Mouse (Mus musculus) right cerebral cortex, postnatal 25 days (tissue): ENCODE data around the gene Ttll8.

Experiments used
- DNase-seq: peaks from one replicate; pipeline ENCODE4 v3.0.0; 2022

Gene Ttll8

DNA sequence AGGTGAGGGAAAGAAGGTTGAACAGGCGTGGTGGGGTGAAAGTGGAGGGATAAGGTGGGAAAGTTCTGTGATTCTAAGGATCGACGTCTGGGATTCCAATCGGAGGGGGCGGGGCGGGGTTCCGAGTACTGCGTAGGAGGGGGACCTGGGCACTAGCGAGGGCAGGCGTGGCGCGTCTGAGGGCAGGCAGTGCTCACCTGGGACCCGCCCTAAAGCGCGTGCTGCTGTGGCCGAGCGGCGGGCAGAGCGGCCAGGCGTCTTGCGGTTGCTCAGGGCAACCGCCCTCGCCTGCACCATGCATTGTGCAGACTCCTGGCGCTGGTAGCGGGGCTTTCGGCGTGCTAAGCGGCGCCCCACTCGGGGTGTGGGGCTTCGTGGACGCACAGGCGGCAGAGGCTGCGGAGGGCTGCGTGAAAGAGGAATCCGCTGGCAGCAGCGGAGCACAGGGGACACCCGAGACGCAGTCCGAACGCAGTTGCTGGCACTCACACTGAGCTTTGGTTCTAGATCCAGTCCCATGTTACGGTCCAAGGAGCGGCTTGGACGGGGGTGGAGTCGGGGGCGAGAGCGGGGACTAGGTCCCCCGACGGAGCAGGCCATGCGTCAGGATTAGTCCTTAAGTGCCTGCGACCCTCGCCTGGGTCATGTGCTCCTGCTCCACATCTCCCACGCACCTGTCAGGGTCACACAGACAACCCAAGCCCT, at the start of gene Ttll8:
Gene Ttll8 (minus strand): TSS at position 51 of the 705 bp plus-strand sequence.
- DNase-seq: peak; percentile 28

DNA sequence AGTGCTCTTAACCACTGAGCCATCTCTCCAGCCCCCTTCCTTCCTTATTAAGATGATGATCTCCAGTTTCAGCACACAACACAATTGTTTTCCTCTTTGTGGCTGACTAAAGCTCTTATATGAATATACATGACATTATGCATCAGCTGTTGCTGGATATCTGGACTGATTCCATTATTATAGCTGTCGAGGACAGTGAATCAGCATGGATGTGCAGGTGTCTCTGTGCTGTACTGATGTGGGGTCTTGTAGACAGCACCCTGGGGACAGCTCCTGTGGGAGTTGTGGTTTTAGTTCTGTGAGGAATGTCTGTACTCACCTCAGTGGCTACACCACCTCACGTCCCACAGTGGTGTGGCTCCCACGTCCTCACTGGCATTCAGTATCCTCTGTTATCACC, 47.0 kb upstream of the Ttll8 start:
- DNase-seq: no peak

DNA sequence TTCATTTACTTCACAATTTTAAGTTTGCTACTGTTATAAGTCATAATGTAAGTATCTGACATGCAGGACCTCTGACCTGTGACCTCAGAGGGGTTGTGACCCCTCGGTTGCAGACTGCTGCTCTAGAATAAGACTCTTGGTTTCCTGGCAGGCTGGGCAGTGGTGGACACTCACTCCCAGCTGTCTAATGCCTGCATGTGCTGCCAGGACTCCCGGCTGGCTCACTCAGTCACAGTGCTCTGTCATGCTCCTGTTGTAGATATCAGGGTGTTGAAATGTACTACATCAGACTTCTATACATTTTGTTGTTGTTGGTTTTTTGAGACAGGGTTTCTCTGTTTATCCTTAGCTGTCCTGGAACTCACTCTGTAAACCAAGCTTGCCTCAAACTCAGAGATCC, 46.1 kb upstream of the Ttll8 start:
- DNase-seq: no peak

DNA sequence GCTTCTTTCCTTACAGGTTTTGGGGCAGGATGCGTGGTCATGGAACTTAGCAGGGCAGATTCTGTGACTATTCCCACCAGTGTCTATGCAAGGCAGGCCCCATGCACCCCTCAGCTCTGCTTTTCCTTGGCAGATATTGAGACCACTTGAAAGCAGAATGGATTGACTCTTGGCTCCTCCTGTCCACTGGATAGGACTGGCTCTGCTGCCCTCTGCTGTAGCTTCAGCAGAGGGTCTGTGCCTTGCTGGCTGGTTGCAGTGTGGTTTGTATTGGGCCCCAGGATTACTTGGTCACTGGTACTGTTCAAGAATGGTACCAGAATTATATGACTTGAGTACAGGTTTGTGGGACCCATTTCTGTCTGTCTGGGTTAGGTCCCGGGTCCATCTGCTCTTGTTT, 44.9 kb upstream of the Ttll8 start:
- no peak for DNase-seq

DNA sequence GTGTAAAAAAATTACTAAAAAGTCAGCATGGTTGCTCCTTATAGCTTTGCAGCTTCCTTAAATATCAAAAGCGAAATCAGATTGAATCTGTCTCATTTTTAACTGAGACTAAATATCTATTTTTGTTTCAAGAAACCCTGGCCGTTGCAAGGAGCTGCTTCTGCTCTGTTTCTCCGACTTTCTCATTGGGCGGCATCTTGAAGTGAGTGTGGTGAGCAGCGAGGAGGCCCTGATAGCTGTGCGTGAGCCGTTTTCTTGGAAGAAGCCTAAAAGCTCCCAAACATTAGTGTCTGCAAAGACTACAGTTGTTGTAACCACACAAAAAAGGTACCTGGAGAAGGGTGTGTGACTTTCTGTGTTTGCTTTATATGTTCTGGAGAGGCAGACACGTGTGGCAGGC, 44.4 kb upstream of the Ttll8 start:
- no peak for DNase-seq

DNA sequence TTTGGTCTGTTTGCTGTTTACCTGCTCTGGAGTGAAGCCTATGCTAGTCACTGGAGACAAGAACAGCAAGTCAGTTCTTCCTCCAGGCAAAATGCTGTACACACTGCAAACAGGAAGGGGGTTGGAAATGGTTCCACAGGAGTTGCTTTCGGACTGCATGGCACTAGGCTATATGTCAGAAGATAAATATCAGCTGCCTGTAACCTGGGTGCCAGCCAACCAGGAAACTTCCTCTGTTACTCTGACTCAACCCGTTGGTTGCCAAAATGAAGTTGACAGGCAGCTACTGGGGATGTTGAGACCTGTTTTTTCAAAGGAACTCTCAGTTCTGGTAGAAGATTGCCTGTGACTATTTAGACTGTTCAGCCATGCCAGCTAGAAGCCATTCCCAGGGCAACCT, 35.0 kb upstream of the Ttll8 start:
- no peak for DNase-seq

DNA sequence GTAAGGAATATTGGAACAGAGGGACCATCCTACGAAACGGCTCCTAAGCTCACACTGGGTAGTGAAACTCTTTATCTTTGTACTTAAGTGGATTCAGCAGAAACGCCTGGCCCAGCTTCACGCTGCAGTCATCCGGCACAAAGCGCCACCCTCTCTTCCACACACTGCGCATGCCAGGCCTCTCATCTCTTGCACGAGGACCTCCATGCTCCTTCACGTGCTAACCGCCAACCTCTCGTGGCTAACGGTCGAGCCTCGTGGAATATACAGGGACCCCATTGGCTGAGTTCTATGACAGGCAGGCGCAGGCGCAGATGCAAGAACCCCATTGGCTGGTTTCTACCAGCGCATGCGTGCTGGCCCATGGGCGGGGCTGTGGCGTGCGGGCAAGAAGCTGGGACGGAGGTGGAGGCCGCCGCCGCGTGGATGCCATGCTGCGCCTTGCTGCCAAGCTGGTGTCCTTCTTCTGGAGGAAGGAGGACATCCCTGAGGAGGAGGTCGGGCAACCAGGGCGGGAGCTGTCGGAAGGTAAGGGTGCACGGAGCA, 28.4 kb upstream of the Ttll8 start, which contains the start of gene Mov10l1:
Gene Mov10l1 (plus strand): TSS at position 376 of the 546 bp plus-strand sequence.
- no peak for DNase-seq

DNA sequence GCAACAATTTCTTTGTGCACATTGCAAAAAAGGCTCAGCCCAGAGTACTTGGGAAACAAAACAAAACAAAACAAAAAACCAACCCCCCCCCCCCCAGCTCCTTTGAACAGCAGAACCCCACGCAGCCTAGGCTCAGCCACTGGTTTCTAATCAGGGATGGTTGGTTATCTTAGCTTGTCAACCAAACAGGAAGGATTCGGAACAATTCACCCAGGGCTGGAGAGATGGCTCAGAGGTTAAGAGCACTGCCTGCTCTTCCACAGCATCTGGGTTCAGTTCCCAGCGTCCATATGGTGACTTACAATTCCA, 24.9 kb upstream of the Ttll8 start:
- no peak for DNase-seq

DNA sequence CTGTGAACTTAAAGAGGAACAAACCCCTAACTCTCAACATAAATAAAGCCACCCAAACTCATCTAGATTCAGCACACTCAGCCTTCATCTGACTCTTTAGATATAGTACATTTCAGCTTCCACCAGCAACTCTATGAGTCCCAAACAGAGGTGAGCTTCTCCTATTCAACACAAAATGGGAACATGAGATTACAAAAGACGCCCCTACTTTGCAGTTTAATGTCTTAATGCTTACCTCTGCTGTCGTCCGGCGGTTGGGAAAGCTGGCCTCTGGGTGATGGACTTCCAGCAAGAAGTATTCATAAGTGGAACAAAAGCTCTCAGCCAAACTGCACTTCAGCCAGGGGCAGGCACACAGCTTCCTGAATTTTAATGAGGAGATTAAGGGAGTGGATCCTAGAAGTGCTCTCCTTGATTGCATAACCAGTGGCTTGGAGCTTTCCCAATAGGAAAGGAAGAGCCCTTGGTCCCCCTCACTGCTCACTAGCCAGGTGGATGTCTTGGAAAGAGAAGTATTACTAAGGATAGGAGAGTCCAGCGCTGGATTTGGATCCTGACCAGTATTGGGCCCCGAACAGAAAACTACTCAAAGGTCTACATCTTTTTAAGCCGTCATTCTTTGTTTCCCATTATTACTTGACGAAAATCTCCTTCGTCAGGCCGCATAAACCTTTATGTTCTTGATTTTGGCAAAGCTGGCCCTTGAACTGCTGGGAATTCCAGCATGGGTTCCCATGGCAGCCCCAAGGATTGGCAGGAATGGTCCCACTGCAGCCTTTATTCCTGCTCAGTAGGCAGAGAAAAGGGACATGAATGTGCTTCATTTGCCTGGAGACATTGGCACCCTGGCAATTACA, 24.3 kb upstream of the Ttll8 start, which contains the start of gene Mlc1:
Gene Mlc1 (minus strand): TSS at position 727 of the 857 bp plus-strand sequence.
- no peak for DNase-seq

DNA sequence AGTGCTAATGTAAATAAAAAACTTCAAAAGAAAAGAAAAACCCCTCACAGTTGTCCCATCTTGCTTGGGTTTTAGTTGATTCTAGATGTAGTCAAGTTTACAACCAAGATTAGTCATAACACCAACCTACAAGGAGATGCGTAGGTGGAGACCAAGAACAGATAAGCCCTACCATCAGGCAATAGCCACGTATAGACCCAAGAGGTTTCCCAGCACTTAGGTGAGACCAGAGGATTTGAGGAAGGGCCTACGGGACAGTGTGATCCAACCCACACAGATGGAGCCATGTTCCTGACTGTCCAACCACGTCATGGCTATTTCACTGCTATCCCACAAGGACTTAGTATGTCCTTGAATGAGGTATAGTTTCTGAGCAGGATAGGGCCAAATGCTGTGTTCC, 18.1 kb upstream of the Ttll8 start:
- DNase-seq: no peak

DNA sequence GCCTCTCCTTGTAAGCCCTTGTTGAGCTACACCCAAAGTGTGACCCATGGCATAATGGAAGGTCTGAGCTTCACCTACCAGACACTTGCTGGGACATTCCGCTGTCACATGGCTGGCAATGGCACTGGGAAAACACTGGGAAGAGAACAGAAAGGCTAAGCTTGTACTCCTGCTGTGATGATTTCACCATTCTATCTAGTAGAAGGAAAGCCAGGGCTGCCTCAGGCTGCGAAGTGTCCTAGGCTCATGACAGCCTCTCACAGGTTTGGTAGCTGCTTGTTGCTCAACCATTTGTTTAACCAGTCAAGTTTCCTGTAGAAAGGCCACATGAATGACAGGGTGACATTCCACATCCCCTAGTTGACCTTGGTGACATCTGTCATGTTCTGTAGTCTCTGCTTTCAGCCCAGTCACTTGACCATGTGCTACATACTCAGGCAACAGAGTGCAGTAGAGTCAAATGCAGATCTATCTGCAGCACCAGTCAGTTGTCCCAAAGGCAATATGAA, 9.9 kb upstream of the Ttll8 start:
- no peak for DNase-seq

DNA sequence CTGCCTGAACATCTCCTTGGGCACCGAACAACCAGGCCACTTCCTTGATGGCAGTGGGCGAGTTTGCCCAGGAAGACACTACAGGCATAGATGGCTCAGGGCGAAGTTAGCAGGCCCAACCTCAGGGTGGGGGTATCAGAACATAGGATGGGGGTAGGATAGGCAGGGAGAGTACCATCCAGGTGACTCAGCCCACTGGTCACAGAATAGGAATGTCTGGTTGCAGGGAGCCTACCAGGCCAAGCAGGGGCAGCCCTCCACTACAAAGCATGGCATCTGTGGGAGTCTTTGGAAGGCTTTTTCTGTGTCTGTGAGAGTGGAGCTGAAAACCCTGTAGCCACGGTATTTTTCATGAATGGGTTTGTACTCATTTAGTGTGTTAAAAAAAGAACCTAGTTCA, 3.3 kb upstream of the Ttll8 start:
- DNase-seq: no peak

DNA sequence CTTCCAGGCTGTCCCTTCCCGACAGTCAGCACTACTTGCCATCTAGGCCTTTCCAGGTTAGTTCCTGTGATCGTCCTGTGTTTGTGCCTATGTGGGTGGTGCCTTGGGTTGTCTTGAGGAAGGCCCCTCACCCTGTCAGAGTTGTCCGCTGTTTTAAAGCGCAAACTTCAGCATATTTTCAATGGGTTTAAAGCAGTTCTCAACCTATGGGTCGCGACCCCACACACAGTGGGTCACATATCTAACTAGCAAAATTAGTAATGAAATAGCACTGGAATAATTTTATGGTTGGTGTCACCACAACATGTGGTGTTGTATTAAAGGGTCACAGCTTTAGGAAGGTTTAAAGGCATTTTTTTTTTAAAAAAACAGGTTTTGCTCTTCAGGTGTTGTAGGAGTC, 1.1 kb upstream of the Ttll8 start:
- DNase-seq: no peak

DNA sequence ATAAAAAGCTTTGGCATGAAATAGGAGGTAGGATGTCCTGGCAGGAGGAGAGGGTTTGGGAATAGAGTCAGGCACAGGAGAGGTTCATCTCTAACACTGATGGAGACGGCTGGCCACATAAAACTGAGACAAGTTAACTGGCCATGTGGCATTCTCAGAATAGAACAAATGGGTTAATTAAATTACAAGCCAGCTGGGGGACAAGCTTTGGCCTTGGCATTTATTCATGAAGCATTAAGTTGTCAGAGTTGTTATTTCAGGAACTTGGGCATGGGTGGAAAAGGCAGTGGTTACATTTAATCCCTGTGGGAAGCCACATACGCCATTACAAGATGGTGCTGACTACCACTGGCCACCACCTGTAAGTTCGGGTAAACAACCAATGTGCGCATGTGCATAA, 3.0 kb downstream of the Ttll8 start:
- no peak for DNase-seq

DNA sequence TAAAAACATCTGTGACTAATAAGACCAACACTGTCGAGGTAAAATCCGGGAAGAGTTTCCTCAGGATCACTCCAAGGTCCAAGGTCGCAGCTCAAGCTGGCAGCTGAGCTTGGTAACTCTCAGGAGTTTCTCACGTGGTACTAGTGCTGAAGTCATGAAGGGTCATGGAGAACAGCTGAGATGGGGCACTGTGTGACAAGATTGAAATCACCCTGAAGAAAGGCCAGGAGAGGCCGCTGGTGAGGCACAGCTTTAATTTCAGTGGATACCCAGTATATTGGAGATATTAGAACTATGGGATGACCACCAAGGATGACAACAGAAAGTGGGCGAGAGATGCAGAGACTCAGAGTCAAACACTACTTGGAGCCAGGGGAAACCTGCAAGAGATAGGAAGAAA, 7.4 kb downstream of the Ttll8 start:
- no peak for DNase-seq

DNA sequence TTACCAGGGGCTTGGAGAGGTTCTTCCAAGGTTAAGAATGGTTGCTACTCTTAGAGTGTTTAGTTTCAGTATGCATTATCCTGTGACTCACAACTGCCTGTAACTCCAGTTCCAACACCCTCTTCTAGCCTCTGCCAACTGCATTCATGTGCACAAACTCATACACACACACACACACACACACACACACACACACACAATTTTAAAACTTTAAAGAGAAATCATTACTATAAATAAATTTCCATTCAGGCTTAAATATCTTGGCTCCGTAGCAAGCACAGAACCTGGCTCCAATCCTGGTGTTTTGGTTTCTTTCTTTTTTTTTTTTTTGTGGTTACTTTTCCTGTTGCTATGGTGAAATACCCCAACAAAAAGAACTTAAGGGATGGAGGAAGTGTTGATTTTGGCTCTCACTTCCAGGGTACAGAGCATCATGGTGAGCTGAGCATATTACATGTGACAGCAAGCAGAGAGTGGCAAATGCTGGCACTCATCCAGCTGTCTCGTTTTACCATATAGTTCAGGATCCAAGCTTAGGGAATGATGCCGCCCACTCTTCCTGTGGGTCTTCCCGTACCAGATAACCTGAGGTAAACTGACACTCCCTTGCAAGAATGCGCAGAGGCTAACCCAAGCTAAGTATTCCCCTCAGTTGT, 10.2 kb downstream of the Ttll8 start:
- DNase-seq: no peak

DNA sequence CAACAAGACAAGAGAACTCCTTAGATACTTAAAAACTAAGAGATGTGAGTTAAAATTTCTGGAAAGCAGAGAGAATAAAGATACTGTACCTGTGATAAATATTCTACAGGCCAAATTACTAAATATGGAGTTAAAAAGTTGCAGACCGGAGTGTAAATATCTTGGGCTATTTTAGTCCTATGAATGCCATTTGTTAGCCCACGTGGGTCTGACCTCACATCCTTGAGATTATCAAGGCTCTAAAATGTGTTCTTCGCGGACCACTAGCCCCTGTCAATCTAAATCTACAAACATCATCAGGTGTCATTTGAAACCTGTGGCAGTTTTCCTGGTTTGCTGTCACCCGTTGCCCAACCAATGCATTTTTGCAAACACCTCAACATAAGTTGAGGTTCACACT, 11.4 kb downstream of the Ttll8 start:
- no peak for DNase-seq

DNA sequence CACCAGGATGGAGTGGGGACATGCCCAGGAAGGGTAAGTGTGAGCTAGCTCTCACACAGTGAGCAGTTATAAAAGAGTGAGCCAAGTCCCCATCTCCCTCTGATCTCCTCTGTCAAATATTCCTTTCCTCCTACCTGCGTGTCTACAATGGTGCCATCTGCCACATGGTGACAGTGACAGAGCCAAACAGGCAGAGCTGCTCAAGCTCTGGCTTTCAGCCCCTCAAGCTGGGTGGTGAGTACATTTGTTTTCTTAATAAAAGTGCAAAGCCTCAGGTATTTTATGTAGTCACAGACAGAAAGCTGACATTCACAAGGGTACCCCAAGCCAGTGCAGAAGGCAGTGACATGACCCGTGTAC, 16.9 kb downstream of the Ttll8 start:
- DNase-seq: no peak

DNA sequence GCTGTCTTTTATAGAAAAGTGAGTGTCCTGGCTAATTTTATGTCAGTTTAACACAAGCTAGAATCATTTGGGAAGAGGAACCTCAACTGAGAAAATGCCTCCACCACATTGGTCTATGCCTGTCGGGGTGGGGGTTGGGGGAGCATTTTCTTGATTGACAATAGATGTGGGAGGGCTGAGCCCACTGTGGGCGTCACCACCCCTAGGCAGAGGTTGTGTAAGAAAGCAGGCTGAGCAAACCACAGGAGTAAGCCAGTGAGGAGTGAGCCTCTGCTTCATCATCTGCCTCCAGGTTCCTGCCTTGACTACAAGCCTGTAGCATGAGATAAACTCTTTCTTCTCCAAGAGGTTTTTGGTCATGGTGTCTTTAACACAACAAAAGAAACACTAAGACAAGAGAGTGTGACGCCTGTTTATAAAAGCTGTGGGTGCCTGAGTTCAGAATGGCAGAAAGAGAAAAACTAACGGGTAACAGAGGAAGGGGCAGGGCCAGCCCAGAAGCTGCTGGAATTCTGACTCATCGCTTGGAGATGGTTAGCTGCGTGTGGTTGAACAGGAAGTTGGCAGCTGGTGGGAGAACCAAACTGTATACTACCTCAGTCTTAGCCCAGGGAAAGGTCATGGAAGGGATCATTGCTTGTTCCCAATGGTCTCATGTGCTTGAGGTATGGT, 17.5 kb downstream of the Ttll8 start:
- no peak for DNase-seq

DNA sequence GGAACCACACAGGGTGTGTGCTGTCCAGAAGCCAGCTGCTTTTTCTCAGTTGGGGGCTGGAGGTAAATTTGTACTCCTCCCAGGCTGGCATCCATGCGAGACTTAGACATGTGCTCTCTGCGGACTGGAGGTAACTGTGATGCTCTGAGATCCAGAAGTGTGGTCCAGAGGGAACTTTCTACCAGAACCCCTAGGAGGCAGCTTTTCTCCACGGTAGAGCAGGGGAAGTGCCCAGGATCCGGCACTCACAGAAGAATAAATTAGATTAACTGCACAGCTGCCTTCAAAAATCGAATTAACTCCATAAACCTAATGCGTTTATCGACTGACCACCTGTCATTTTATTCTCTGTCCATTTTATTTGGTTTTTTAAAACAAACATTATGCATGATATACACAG, 20.1 kb downstream of the Ttll8 start:
- peak; percentile 22 for DNase-seq

DNA sequence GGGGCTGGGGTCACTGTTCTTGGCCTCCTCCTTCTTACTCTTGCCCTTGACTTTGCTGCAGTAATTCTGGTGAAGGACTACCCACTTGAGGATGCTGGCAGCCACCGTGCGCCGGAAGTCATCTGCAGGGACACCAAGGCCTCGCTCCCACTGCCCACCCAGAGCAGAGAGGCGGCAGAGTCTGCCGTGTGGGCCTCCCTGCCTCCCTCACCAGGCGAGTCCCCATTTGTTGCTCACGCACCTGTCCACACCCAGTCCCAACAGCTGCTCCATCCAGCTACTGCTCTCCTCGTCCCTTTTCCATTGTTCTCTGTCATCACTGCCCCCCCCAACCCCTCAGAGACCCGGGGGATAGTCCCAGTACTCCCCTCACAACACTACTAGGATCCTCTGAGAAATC, 21.6 kb downstream of the Ttll8 start:
- no peak for DNase-seq

DNA sequence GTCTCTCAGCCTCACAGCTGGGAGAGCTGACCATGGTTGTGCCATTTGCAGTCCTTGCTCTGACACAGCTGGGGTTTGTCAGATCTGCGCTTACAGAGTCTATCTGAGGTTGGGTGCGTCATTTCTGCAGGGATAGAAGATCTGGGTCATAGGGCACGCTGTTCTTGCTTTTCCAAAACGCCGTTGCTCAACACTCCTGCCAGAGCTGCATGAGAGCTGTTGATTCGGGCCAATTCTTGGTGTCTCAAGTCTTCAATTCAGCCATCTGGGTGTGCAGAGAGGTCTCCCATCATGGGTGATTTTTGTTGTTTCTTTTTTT, 32.3 kb downstream of the Ttll8 start:
- DNase-seq: no peak
